Mouse (Mus musculus) effector memory CD4-positive, alpha-beta T cell, adult 5 months (primary cell): ENCODE results near the gene Cyp2d9. TPM values are rescaled to one million over a fixed set of nuclear protein-coding genes. Genes with fewer than 3 reads are reported as not detected.

ENCODE experiments used
- polyA plus RNA-seq: library from polyadenylated mRNA; unstranded; fragments of 100-300 nt; shearing (Covaris generic); gene quantifications from one replicate; pipeline ENCODE4 v1.2.1, GENCODE M21; 2017

Cyp2d9 gene
- not detected for polyA plus RNA-seq

DNA sequence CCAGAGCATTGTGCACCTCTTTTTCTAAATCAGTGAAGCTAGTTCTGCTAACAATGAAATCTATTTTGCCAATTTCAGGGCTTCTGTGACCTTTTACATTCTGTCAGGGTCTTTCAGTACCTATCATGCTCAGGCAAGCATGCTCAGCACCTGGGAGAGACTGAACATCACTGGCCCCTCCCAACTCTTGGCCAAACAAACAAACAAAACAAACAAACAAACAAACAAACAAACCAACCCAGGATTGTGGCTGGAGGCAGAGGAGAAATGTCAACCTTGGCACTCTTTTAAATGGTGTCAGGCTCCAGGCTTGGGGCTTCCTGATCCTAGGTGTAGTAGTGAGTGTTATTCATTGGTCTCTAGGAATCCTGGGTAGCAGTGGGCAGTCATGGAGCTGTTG is at the start of gene Cyp2d9:
Gene Cyp2d9 (plus strand): TSS at position 301 of the 400 bp plus-strand sequence.

DNA sequence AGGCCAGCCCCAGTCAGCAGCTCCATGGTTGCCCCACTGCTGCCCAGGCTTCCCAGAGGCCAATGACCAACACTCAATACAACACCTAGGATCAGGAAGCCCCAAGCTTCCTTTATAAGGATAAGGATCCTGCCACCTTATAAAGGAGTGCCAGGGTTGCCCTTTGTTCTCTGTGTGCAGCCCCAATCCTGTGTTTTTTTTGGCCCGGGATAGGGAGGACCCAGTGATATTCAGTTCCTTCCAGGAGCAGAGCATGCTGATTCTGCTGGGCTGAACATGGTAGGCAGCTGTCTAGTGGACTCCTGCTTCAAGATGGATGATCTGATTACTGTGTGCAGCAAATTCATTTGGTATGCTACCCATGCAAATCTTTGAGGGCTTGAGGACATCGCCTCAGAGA is 39.3 kb upstream of the Cyp2d9 start, which contains the start of gene Cyp2d11:
Gene Cyp2d11 (minus strand): TSS at position 101 of the 400 bp plus-strand sequence.

DNA sequence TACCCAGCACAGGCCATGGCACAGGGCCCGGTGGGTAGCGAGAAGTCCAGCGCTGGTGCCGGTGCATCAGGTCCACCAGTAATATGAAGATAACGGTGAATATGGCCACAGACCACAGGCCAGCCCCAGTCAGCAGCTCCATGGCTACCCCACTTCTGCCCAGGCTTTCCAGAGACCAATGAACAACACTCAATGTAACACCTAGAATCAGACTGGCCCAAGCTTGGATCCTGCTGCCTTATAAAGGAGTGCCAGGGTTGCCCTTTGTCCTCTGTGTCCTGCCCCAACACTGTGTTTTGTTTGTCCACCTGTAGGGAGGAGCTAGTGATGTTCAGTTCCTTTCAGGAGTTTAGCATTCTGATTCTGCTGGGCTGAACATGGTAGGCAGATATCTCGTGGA is 26.3 kb upstream of the Cyp2d9 start, which contains the start of gene Cyp2d10:
Gene Cyp2d10 (minus strand): TSS at position 215 of the 400 bp plus-strand sequence.

Other genes with a start within 250 kb of the Cyp2d9 start
- gene Shisa8, start 220.6 kb upstream of the Cyp2d9 start, polyA plus RNA-seq, result not detected
- gene Tnfrsf13c, start 209.1 kb upstream of the Cyp2d9 start, polyA plus RNA-seq, result 0.56 TPM
- 0.84 TPM for gene Cenpm, start 188.7 kb upstream of the Cyp2d9 start, polyA plus RNA-seq
- not detected for gene 1500009C09Rik, start 181.0 kb upstream of the Cyp2d9 start, polyA plus RNA-seq
- gene Sept3, start 158.5 kb upstream of the Cyp2d9 start, polyA plus RNA-seq, result not detected
- not detected for gene Wbp2nl, start 134.5 kb upstream of the Cyp2d9 start, polyA plus RNA-seq
- 31.6 TPM for gene Naga, start 94.5 kb upstream of the Cyp2d9 start, polyA plus RNA-seq
- gene Pheta2, start 94.5 kb upstream of the Cyp2d9 start, polyA plus RNA-seq, result 0.26 TPM
- 159 TPM for gene Smdt1, start 94.5 kb upstream of the Cyp2d9 start, polyA plus RNA-seq
- 256 TPM for gene Ndufa6, start 79.1 kb upstream of the Cyp2d9 start, polyA plus RNA-seq
- gene Cyp2d22, start 53.2 kb upstream of the Cyp2d9 start, polyA plus RNA-seq, result 4.3 TPM
- gene Cyp2d11, start 39.4 kb upstream of the Cyp2d9 start, polyA plus RNA-seq, result not detected
- not detected for gene Cyp2d10, start 26.2 kb upstream of the Cyp2d9 start, polyA plus RNA-seq
- gene Cyp2d12, start 121.6 kb downstream of the Cyp2d9 start, polyA plus RNA-seq, result not detected
- not detected for gene Cyp2d34, start 187.5 kb downstream of the Cyp2d9 start, polyA plus RNA-seq